8 mouse cellular contexts compared by ENCODE assay signal in genomic region chr11:3179726-3180092, GRCm38 (mm10). TPM values are rescaled to one million over a fixed set of nuclear protein-coding genes. Genes with fewer than 3 reads are reported as not detected.
A peak's percentile ranks its signal among the peaks of the same experiment; 100 is the strongest.
DNase-seq lines count a peak whose midpoint lies in the region; ATAC-seq and TF ChIP-seq lines count a peak whose summit lies in the region.
"Not testable (repeated sequence)": the region's sequence is repeated elsewhere in the genome, so short reads cannot be mapped to it uniquely, and the experiment has no call there.

No protein-coding gene starts in this region.

- H3K4me3 ChIP-seq in lung, postnatal 0 days (ENCODE audit: low read depth, low read length), result not testable (repeated sequence)

- not testable (repeated sequence) for H3K9ac ChIP-seq in lung, postnatal 0 days (replicated peaks; ENCODE audit: low read depth)

- WGBS in lung, postnatal 0 days, result 87% methylated on average over 7 of the region's 7 CpGs

- H3K27me3 ChIP-seq in lung, postnatal 0 days (replicated peaks; ENCODE audit: insufficient read depth, low read length), result not testable (repeated sequence)

- peak; percentile 36 to 75 for DNase-seq in adrenal gland, adult (ENCODE audit: inconsistent age in 2 of 2, low spot score in 1 of 2)
- peak; percentile 26 for DNase-seq in gastrocnemius, postnatal 10 days
- DNase-seq in heart, adult 9 months (ENCODE audit: low spot score in 2 of 2), result peak; percentile 55
- DNase-seq in kidney, postnatal 10 days, result peak; percentile 23
- peak; percentile 5 for DNase-seq in lung, postnatal 0 days (ENCODE audit: low spot score)
- DNase-seq in ovary, postnatal 36 days (ENCODE audit: low spot score), result peak; percentile 21
- peak; percentile 60 for DNase-seq in testis, postnatal 14 days (ENCODE audit: low spot score)
- peak; percentile 67 to 85 for DNase-seq in urinary bladder, postnatal 4 days (ENCODE audit: low spot score in 2 of 2)

- TF ChIP-seq EP300 in lung, postnatal 0 days (IDR thresholded peaks at IDR 0.05), result not testable (repeated sequence)

- not testable (repeated sequence) for H3K27ac ChIP-seq in lung, postnatal 0 days (ENCODE audit: low read length)

- H3K36me3 ChIP-seq in lung, postnatal 0 days (ENCODE audit: insufficient read depth, low read length), result not testable (repeated sequence)

- H3K4me1 ChIP-seq in lung, postnatal 0 days (ENCODE audit: insufficient read depth, low read depth, low read length), result not testable (repeated sequence)

- H3K4me2 ChIP-seq in lung, postnatal 0 days (replicated peaks; ENCODE audit: low read depth, low read length), result not testable (repeated sequence)

- not testable (repeated sequence) for TF ChIP-seq CTCF in lung, postnatal 0 days (IDR thresholded peaks at IDR 0.05)

- not testable (repeated sequence) for ATAC-seq in lung, postnatal 0 days

- H3K9me3 ChIP-seq in lung, postnatal 0 days (ENCODE audit: low read length), result not testable (repeated sequence)

RNA-seq across cellular contexts. Expression of gene Sfi1, which starts 13.6 kb away (rescaled TPM):
- 10 to 100 TPM; 14.9 to 33.4 TPM for total RNA-seq in gastrocnemius, postnatal 10 days (2021)
- 7.9 and 8.3 TPM in 2 replicates for polyA plus RNA-seq in lung, postnatal 0 days (2015; fragmentation: Nextera tagmentation; extraction: Ambion mirVana)

RNA-seq across cellular contexts. Expression of gene Eif4enif1, which starts 22.5 kb away (rescaled TPM):
- total RNA-seq in gastrocnemius, postnatal 10 days (2021), result 10 to 100 TPM; 32.9 to 38.2 TPM
- polyA plus RNA-seq in lung, postnatal 0 days (2015; fragmentation: Nextera tagmentation; extraction: Ambion mirVana), result 17.7 and 19.3 TPM in 2 replicates

Comparison
In these comparisons a context has a peak if more than half of its experiments do, and no peak if none do; other contexts are left out.
1. DNase-seq: peak in every context shown above with its lines; median percentile 76 in urinary bladder, postnatal 4 days; 60 in testis, postnatal 14 days; 56 in adrenal gland, adult; 55 in heart, adult 9 months; 26 in gastrocnemius, postnatal 10 days; 23 in kidney, postnatal 10 days; 21 in ovary, postnatal 36 days; 5 in lung, postnatal 0 days.